Mouse (Mus musculus) lung, adult 2 months (tissue): Measurements from ENCODE around the gene Tspan10.

ENCODE experiments used
- CTCF ChIP-seq: fragments of 200-500 bp; IDR thresholded peaks from 2 replicates; pipeline ENCODE4 v1.5.1; 2011; ENCODE audit warnings: mild to moderate bottlenecking, low read length, control low read depth; ENCODE audit not compliant: insufficient read depth
- POLR2A ChIP-seq: fragments of 200-500 bp; IDR thresholded peaks from 2 replicates; pipeline ENCODE4 v1.6.1; 2011; ENCODE audit warnings: low read depth, mild to moderate bottlenecking, control low read depth, low read length, borderline replicate concordance; ENCODE audit errors: extremely low read depth

DNA sequence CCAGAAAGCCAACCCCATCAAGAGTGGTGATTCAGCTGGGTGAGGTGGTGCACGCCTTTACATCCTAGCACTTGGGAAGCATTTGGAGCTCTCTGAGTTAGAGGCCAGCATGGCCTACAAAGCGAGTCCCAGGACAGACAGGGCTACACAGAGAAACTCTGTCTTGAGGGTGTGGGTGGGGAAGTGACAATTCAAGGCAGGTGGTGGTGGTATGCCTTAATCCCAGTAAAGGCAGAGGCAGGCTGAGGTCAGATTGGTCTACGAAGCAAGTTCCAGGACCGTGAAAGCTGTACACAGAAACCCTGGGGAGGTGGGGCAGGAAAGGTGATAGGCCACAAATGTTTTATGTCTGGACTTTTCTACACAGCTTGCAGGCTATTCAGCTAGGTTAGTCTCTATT is 12.5 kb downstream of the Tspan10 start:
- TF ChIP-seq CTCF (no peak), POLR2A (no peak)
